Mouse (Mus musculus) testis, adult 2 months (tissue): Measurements from ENCODE around the gene Gm136. TPM values are rescaled to one million over a fixed set of nuclear protein-coding genes. Genes with fewer than 3 reads are reported as not detected.
"Not testable (repeated sequence)": the region's sequence is repeated elsewhere in the genome, so short reads cannot be mapped to it uniquely, and the experiment has no call there.

Experiments
- H3K27ac ChIP-seq: fragments of 200-500 bp; 2 replicates; pipeline ENCODE4 v1.5.1; 2012; ENCODE audit warnings: low read depth, low read length; ENCODE audit not compliant: control insufficient read depth, insufficient read depth
- H3K27me3 ChIP-seq: fragments of 200-500 bp; 2 replicates; pipeline ENCODE4 v1.6.1; 2012; ENCODE audit warnings: mild to moderate bottlenecking, low read length, moderate library complexity; ENCODE audit not compliant: control insufficient read depth, insufficient read depth
- H3K36me3 ChIP-seq: fragments of 200-500 bp; 2 replicates; pipeline ENCODE4 v1.6.1; 2012; ENCODE audit warnings: mild to moderate bottlenecking, low read length; ENCODE audit not compliant: control insufficient read depth, insufficient read depth
- H3K4me1 ChIP-seq: fragments of 200-500 bp; 2 replicates; pipeline ENCODE4 v1.6.1; 2012; ENCODE audit warnings: low read length; ENCODE audit not compliant: control insufficient read depth, insufficient read depth
- H3K4me3 ChIP-seq: fragments of 200-500 bp; 2 replicates; pipeline ENCODE4 v1.5.1; 2012; ENCODE audit warnings: low read depth, mild to moderate bottlenecking, low read length, moderate library complexity, mixed read lengths; ENCODE audit not compliant: control insufficient read depth
- CTCF ChIP-seq: fragments of 200-500 bp; IDR thresholded peaks from 2 replicates; pipeline ENCODE4 v1.5.1; 2012; ENCODE audit warnings: low read depth, mild to moderate bottlenecking, inconsistent platforms, low read length, moderate library complexity; ENCODE audit not compliant: control insufficient read depth, insufficient read depth, insufficient replicate concordance
- POLR2A ChIP-seq: fragments of 200-500 bp; IDR thresholded peaks from 2 replicates; pipeline ENCODE4 v1.6.1; 2012; ENCODE audit warnings: low read depth, mild to moderate bottlenecking, inconsistent platforms, low read length, moderate library complexity; ENCODE audit not compliant: control insufficient read depth
- polyA plus RNA-seq: library from polyadenylated mRNA; depleted of rRNA; stranded (reverse); fragments of >200 nt; gene quantifications from 2 replicates; pipeline ENCODE4 v1.2.3, GENCODE M21; 2012

The Gm136 gene
- polyA plus RNA-seq, 1 experiment, result 18.3 TPM

DNA sequence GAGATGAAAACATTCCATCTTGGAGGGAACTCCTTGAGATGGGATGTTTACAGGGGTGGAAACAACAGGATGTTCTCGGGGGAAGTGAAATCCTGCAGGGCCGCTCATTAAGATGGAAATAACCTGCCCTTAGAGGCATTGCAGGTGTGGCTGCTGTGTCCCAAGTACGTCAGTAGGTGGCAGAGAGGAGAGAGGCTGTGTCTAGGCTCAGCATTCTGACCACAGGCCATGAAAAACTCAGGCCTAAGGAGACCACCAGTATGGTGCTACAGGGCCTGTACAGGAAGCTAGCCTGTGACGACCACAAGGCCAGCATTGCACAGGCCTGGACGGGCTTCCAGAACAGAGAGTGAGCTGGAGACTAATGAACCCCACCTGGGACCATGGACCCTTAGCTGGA lies 28.8 kb upstream of the Gm136 start:
- TF ChIP-seq POLR2A, result no peak
- no peak overlapping the region for H3K27ac ChIP-seq
- no peak overlapping the region for H3K4me3 ChIP-seq
- H3K36me3 ChIP-seq, result no peaks in the 10 kb centered on the region
- H3K27me3 ChIP-seq, result no peaks in the 10 kb centered on the region
- no peaks in the 10 kb centered on the region for H3K4me1 ChIP-seq

- TF ChIP-seq POLR2A, result no peak
- peak; percentile 17; the same call in 1 of the 2 replicates for TF ChIP-seq CTCF
- Histone ChIP-seq H3K36me3 (no peaks in the 10 kb centered on the region), H3K27me3 (no peaks in the 10 kb centered on the region)
Observed at GRCm38 (mm10) chr4:34782730-34783129, 26.7 kb upstream of the Gm136 start.

DNA sequence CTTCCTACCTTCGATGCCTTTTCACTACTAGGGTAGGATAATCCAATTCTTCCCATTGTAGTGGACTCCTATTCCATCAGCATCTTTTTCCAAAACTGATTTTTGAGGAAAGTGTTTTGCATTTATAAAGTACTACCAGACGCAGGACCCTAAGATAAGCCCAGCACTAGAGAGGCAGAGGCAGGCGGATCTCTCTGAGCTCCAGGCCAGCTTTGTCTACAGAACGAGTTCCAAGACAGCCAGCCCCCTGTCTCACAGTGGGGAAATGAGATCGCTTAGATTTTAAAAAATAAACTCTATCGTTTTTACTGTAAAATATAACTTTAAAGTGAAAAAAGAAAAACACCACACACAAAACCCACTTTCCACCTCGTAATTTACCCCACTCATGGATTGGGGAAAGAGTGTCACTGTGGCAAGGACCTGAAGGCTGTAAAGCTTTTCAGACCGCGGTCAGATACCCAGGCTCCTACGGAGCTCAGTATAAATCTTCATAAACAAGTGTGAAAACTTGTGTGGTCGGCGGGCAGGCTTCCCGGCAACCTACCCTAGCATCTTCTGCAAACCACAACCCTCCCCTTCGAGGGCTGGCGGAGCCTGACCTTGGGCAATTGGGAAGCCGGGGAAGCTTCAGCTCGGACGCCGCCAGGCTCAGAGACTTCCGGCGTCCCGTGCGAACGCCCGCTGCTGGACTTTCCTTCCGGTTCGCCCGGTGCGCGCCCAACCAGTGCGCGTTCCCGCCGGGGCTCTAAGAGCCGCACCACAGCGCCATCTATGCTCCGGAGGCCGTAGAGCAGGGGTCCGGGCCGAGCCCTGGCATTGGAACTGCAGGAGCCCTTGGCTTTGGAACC lies 21.8 kb upstream of the Gm136 start, which contains the start of gene Smim8:
TSS of gene Smim8 (minus strand) at position 747 of the 851 bp plus-strand sequence.
- Histone ChIP-seq H3K27ac (peak within 1 kb of the TSS; percentile 89), H3K36me3 (no peaks in the 10 kb centered on the region)

More at GRCm38 (mm10) chr4:34782730-34783129, 26.7 kb upstream of the Gm136 start:
- H3K4me1 ChIP-seq, result no peaks in the 10 kb centered on the region; the same call in 1 of the 2 replicates
- H3K27ac ChIP-seq, result no peak overlapping the region
- H3K4me3 ChIP-seq, result no peak overlapping the region

DNA sequence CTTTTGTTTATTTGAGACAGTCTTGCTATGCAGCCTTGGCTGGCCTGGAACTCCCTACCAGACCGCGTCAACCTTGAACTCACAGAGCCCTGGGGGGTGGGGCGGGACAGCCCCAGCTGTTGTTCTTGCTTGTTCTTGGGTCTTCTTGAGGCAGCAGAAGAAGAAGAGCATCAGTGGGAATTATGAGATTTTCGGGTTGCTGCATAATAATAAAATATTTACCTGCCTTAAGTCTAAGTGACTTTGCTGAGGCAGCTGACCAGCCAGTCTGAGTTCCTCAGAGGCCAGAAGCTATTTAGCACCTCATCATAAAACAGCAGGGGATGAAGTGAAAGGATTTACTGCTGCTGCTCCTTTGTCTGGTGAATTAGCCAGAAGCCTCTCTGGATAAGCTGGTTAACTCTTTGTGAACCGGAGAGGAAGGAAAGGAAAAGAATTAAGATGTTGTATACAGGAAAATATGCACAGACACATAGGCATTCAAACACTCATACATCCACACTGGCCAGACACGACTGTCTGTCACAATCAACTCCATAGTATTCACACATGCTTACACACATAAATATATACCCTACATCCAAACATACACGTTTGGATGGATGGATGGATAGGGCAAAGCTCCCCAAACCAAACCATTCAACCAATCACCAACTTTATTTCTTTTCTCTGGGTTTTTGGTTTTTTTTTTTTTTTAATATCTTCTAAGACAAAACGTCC lies 15.7 kb upstream of the Gm136 start:
- H3K4me1 ChIP-seq, result no peaks in the 10 kb centered on the region
- H3K36me3 ChIP-seq, result peaks cover 2% of the 10 kb centered on the region
- no peak for TF ChIP-seq POLR2A
- TF ChIP-seq CTCF, result no peak
- H3K4me3 ChIP-seq, result no peak overlapping the region
- no peak overlapping the region for H3K27ac ChIP-seq
- no peaks in the 10 kb centered on the region for H3K27me3 ChIP-seq

More for the DNA sequence above, 21.8 kb upstream of the Gm136 start, which contains the start of gene Smim8:
- Histone ChIP-seq H3K4me3 (peak within 1 kb of the TSS; percentile 100), H3K27me3 (no peaks in the 10 kb centered on the region), H3K4me1 (no peaks in the 10 kb centered on the region; the same call in 1 of the 2 replicates)
- TF ChIP-seq CTCF, result peak; percentile 92
- peak; percentile 79 for TF ChIP-seq POLR2A

- no peaks in the 10 kb centered on the region for H3K4me1 ChIP-seq
- no peak overlapping the region for H3K4me3 ChIP-seq
- no peaks in the 10 kb centered on the region for H3K27me3 ChIP-seq
- no peak for TF ChIP-seq CTCF
- no peaks in the 10 kb centered on the region for H3K36me3 ChIP-seq
- no peak overlapping the region for H3K27ac ChIP-seq
Observed at GRCm38 (mm10) chr4:34749236-34749635, 6.8 kb downstream of the Gm136 start.

DNA sequence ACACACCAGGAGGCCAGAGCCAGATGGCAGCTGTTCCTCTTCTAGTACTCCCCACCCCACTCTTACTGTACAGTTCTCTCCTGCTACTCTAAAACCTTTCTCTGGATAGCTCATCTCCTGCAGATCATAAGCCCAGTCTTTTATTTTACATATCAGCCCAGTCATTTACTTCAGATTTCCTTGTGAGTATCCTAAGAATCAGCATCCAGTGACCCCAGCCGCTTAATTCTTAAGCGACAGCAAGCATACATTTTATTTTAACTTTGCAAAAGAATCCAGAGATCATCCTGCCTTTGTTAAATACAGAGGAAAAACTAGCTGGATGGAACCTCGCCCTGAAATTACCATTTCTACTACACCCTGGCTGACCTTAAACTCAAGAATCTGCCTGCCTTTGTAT lies 21.6 kb downstream of the Gm136 start:
- Histone ChIP-seq H3K27me3 (no peaks in the 10 kb centered on the region), H3K36me3 (no peaks in the 10 kb centered on the region), H3K4me3 (no peak overlapping the region), H3K27ac (no peak overlapping the region), H3K4me1 (no peaks in the 10 kb centered on the region)
- TF ChIP-seq POLR2A (no peak), CTCF (no peak)

DNA sequence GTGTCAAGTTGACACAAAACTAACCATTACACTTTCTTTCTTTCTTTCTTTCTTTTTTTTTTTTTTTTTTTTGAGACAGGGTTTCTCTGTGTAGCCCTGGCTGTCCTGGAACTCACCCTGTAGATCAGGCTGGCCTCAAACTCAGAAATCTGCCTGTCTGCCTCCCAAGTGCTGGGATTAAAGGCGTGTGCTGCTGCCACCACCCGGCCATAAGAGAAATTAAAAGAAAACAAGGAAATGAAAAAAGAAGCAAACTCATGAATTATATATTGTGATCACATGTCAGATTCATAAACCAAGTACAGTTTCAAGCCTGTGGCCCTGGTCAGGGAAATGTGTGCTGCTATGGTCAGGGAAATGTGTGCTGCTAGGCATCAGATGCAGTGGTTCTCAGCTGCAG lies 22.6 kb downstream of the Gm136 start:
- not testable (repeated sequence) for H3K27ac ChIP-seq, H3K4me1 ChIP-seq, H3K36me3 ChIP-seq, H3K4me3 ChIP-seq, H3K27me3 ChIP-seq
